Mouse (Mus musculus): Measurements from ENCODE around the gene Kctd3. TPM values are rescaled to one million over a fixed set of nuclear protein-coding genes. Genes with fewer than 3 reads are reported as not detected.

Kctd3 gene
- polyA plus RNA-seq, 1 experiment from 2014 or later: 19.3 TPM

DNA sequence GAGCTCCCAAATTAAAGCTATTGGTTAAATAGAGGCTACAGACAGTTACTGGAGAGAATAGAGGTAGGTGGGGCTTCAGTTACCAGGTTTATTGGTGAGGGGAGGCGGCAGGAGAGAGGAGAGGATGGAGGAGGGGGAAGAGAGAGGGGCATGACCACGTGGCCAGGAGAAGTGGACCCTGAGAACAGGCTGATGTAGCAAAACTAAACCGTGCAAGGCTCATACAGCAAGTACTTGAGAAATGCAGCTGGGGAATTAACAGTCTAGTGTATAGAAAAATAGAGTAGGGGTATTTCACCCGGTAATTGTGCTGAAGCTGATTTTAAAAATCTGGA, 5.9 kb upstream of the Kctd3 start:
- DNase-seq (ENCODE audit: low spot score) (no peak), ATAC-seq (peak; percentile 16; the same call in 1 of the 2 replicates)
- Histone ChIP-seq H3K4me3 (ENCODE audit: low read depth, low read length) (no peak overlapping the region), H3K27me3 (replicated peaks; ENCODE audit: insufficient read depth, low read length) (no peaks in the 10 kb centered on the region), H3K27ac (ENCODE audit: low read length) (0 out of 2 replicates have a peak overlapping the region, but pooled peaks have one; percentile 32), H3K4me1 (ENCODE audit: insufficient read depth, low read depth, low read length) (peaks cover 14% of the 10 kb centered on the region; the same call in 1 of the 2 replicates), H3K36me3 (ENCODE audit: insufficient read depth, low read length) (no peaks in the 10 kb centered on the region), H3K4me2 (replicated peaks; ENCODE audit: low read depth, low read length) (no peak overlapping the region), H3K9ac (replicated peaks; ENCODE audit: low read depth) (0 out of 2 replicates have a peak overlapping the region, but pooled peaks have one; percentile 19), H3K9me3 (ENCODE audit: low read length) (no peaks in the 10 kb centered on the region)
- TF ChIP-seq EP300 (IDR thresholded peaks at IDR 0.05): no peak
- no peak for TF ChIP-seq CTCF (IDR thresholded peaks at IDR 0.05)
- 12% methylated on average over 4 of the region's 4 CpGs for WGBS

GRCm38 (mm10) chr1:189012846-189013586, 5.4 kb upstream of the Kctd3 start:
- H3K4me1 ChIP-seq (ENCODE audit: insufficient read depth, low read depth, low read length): peaks cover 14% of the 10 kb centered on the region; the same call in 1 of the 2 replicates
- peak; percentile 45 for TF ChIP-seq EP300 (IDR thresholded peaks at IDR 0.05)
- TF ChIP-seq CTCF (IDR thresholded peaks at IDR 0.05): no peak
- WGBS: 2% methylated on average over 16 of the region's 16 CpGs
- H3K36me3 ChIP-seq (ENCODE audit: insufficient read depth, low read length): no peaks in the 10 kb centered on the region
- no peaks in the 10 kb centered on the region for H3K9me3 ChIP-seq (ENCODE audit: low read length)
- peak overlapping the region; percentile 32; the same call in 1 of the 2 replicates for H3K27ac ChIP-seq (ENCODE audit: low read length)
- peak overlapping the region; percentile 19; the same call in 1 of the 2 replicates for H3K9ac ChIP-seq (replicated peaks; ENCODE audit: low read depth)
- ATAC-seq: peak; percentile 70
- H3K4me2 ChIP-seq (replicated peaks; ENCODE audit: low read depth, low read length): peak overlapping the region; percentile 43
- no peaks in the 10 kb centered on the region for H3K27me3 ChIP-seq (replicated peaks; ENCODE audit: insufficient read depth, low read length)
- peak; percentile 74 for DNase-seq (ENCODE audit: low spot score)
- H3K4me3 ChIP-seq (ENCODE audit: low read depth, low read length): no peak overlapping the region

- H3K9me3 ChIP-seq (ENCODE audit: low read length): no peaks in the 10 kb centered on the region
- peak; percentile 8; the same call in 1 of the 2 replicates for ATAC-seq
Observed at GRCm38 (mm10) chr1:189010671-189011070, 3.0 kb upstream of the Kctd3 start.

GRCm38 (mm10) chr1:189007980-189008324, 311 bp upstream of the Kctd3 start:
- Histone ChIP-seq H3K4me2 (replicated peaks; ENCODE audit: low read depth, low read length) (peak overlapping the region; percentile 95), H3K27ac (ENCODE audit: low read length) (no peak overlapping the region), H3K9me3 (ENCODE audit: low read length) (no peaks in the 10 kb centered on the region), H3K27me3 (replicated peaks; ENCODE audit: insufficient read depth, low read length) (no peaks in the 10 kb centered on the region), H3K4me1 (ENCODE audit: insufficient read depth, low read depth, low read length) (peaks cover 22% of the 10 kb centered on the region; the same call in 1 of the 2 replicates), H3K36me3 (ENCODE audit: insufficient read depth, low read length) (no peaks in the 10 kb centered on the region), H3K4me3 (ENCODE audit: low read depth, low read length) (peak overlapping the region; percentile 99), H3K9ac (replicated peaks; ENCODE audit: low read depth) (no peak overlapping the region)
- DNase-seq (ENCODE audit: low spot score) (no peak), ATAC-seq (peak; percentile 16)
- WGBS: 42% methylated on average over 7 of the region's 7 CpGs
- TF ChIP-seq EP300 (IDR thresholded peaks at IDR 0.05) (no peak), CTCF (IDR thresholded peaks at IDR 0.05) (no peak)

More at GRCm38 (mm10) chr1:189010671-189011070, 3.0 kb upstream of the Kctd3 start:
- H3K36me3 ChIP-seq (ENCODE audit: insufficient read depth, low read length): no peaks in the 10 kb centered on the region
- no peak overlapping the region for H3K27ac ChIP-seq (ENCODE audit: low read length)
- no peak overlapping the region for H3K9ac ChIP-seq (replicated peaks; ENCODE audit: low read depth)
- H3K4me2 ChIP-seq (replicated peaks; ENCODE audit: low read depth, low read length): no peak overlapping the region
- no peak overlapping the region for H3K4me3 ChIP-seq (ENCODE audit: low read depth, low read length)
- TF ChIP-seq CTCF (IDR thresholded peaks at IDR 0.05) (no peak), EP300 (IDR thresholded peaks at IDR 0.05) (peak; percentile 10; the same call in 1 of the 2 replicates)
- DNase-seq (ENCODE audit: low spot score): peak; percentile 60
- WGBS: 71% methylated on average over 4 of the region's 4 CpGs
- peaks cover 26% of the 10 kb centered on the region; the same call in 1 of the 2 replicates for H3K4me1 ChIP-seq (ENCODE audit: insufficient read depth, low read depth, low read length)
- H3K27me3 ChIP-seq (replicated peaks; ENCODE audit: insufficient read depth, low read length): no peaks in the 10 kb centered on the region

DNA sequence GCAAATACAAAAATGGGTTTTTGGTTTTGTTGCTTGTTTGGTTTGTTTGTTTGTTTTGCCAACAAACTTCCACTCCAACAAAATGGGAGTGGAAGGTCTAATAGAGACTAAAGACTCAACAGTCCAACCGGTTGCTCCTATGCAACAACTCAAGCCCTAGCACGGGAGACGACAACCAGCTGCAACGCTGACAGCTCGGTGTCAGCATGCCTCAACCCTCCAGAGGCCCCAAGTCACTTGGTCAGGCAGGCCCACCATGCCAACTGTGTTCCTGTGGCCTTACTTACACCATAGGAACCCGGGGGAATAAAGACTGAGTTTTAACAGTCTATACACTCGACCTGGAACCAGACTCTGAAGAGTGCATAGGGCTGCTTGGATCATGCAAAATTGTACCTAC, 815 bp downstream of the Kctd3 start:
- no peaks in the 10 kb centered on the region for H3K27me3 ChIP-seq (replicated peaks; ENCODE audit: insufficient read depth, low read length)
- H3K9ac ChIP-seq (replicated peaks; ENCODE audit: low read depth): peak overlapping the region; percentile 90
- peak overlapping the region; percentile 95 for H3K4me2 ChIP-seq (replicated peaks; ENCODE audit: low read depth, low read length)
- peaks cover 15% of the 10 kb centered on the region; the same call in 1 of the 2 replicates for H3K4me1 ChIP-seq (ENCODE audit: insufficient read depth, low read depth, low read length)
- no peaks in the 10 kb centered on the region for H3K36me3 ChIP-seq (ENCODE audit: insufficient read depth, low read length)
- ATAC-seq (peak; percentile 34), DNase-seq (ENCODE audit: low spot score) (peak; percentile 65)
- TF ChIP-seq CTCF (IDR thresholded peaks at IDR 0.05) (no peak), EP300 (IDR thresholded peaks at IDR 0.05) (no peak)
- H3K27ac ChIP-seq (ENCODE audit: low read length): peak overlapping the region; percentile 83
- H3K9me3 ChIP-seq (ENCODE audit: low read length): no peaks in the 10 kb centered on the region
- H3K4me3 ChIP-seq (ENCODE audit: low read depth, low read length): peak overlapping the region; percentile 99
- WGBS: under 1% methylated on average over 7 of the region's 7 CpGs

- Histone ChIP-seq H3K27ac (ENCODE audit: low read length) (no peak overlapping the region), H3K9me3 (ENCODE audit: low read length) (no peaks in the 10 kb centered on the region), H3K27me3 (replicated peaks; ENCODE audit: insufficient read depth, low read length) (no peaks in the 10 kb centered on the region), H3K9ac (replicated peaks; ENCODE audit: low read depth) (no peak overlapping the region), H3K4me2 (replicated peaks; ENCODE audit: low read depth, low read length) (peak overlapping the region; percentile 95; the same call in 1 of the 2 replicates), H3K36me3 (ENCODE audit: insufficient read depth, low read length) (no peaks in the 10 kb centered on the region), H3K4me3 (ENCODE audit: low read depth, low read length) (peak overlapping the region; percentile 99; the same call in 1 of the 2 replicates), H3K4me1 (ENCODE audit: insufficient read depth, low read depth, low read length) (peaks cover 15% of the 10 kb centered on the region; the same call in 1 of the 2 replicates)
- TF ChIP-seq EP300 (IDR thresholded peaks at IDR 0.05) (no peak), CTCF (IDR thresholded peaks at IDR 0.05) (no peak)
- DNase-seq (ENCODE audit: low spot score) (peak; percentile 88), ATAC-seq (peak; percentile 59)
- 32% methylated on average over 5 of the region's 5 CpGs for WGBS
Observed at GRCm38 (mm10) chr1:189006267-189006666, 1.4 kb downstream of the Kctd3 start.

Data from lung, postnatal 0 days (tissue).